Mouse (Mus musculus) layer of hippocampus, adult 9-11 months (tissue): ENCODE measurements at regions not wholly inside any gene's neighbourhood (a gene's known extent, or its start where the extent isn't known, plus 50 kb on each side); places are given as distances from the start of the nearest gene placed in this dataset.

Experiments
- DNase-seq: peaks from one replicate; pipeline ENCODE4 v3.0.0; 2022

DNA sequence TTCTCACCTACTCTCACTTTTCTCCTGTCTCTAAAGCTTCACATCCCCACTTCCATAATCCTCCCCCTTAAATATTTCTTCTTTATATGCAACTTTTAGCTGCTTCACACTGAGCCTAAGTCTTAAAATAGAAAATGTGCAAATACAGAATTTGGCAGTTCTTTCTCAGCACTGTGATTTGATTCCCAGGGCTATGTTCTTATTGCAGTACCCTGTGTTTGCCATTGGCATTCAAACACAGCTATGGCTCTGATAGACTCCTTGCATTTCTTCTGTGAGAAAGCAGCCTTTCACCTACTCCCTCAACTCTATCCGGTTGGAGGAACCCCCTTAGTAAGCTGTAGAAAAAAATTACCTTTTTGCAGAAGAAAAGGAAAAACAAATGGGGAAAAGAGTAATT is 192.6 kb upstream of the Cldn34d start:
- DNase-seq = no peak

DNA sequence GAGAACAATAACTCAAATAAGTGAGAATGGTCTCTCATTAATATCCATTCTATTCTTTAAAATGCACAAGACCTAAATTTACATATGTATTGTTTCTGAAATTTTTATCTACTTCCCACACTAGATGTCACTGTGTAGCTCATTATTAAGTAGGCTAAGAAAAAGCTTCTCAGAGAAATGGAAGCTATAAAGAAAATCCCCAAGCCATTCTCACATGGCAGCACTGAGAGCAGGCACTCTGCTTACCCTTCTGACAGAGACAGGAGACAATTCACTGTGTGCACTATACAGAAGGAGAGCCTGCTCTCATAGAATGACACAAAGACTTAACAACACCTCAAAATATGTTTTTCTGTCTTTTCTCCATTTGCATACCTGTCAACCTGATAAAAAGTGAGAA is 187.9 kb upstream of the Cldn34d start:
- no peak for DNase-seq

DNA sequence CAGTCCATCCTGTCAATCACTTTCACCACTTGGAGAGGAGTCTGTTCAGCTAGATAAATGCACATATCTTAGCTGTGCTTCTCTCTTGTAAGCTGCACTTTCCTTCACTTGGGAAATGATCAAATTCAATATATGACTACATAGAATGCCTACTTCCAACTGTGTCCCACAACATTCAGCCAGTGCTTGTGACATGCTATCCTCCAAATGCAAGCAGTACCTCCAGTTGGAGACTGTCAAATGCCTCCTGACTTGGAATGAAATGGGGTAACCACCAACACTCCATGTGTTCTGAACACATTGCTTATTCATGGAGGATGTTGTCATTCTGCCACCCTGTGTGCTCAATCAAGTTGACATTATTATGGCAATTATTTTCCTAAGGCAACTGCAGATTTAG is 177.3 kb upstream of the Cldn34d start:
- peak; percentile 6 for DNase-seq
